Mouse (Mus musculus) E14TG2a.4 (cell line): ENCODE results near the gene Lrrc8d.

Experiments used
- CTCF ChIP-seq: conservative IDR thresholded peaks from 2 replicates; pipeline ENCODE4 v1.5.1; 2014; ENCODE audit warnings: low read length
- POU5F1 ChIP-seq: IDR thresholded peaks from 2 replicates; pipeline ENCODE4 v1.6.1; 2014; ENCODE audit warnings: low read length, borderline replicate concordance

DNA sequence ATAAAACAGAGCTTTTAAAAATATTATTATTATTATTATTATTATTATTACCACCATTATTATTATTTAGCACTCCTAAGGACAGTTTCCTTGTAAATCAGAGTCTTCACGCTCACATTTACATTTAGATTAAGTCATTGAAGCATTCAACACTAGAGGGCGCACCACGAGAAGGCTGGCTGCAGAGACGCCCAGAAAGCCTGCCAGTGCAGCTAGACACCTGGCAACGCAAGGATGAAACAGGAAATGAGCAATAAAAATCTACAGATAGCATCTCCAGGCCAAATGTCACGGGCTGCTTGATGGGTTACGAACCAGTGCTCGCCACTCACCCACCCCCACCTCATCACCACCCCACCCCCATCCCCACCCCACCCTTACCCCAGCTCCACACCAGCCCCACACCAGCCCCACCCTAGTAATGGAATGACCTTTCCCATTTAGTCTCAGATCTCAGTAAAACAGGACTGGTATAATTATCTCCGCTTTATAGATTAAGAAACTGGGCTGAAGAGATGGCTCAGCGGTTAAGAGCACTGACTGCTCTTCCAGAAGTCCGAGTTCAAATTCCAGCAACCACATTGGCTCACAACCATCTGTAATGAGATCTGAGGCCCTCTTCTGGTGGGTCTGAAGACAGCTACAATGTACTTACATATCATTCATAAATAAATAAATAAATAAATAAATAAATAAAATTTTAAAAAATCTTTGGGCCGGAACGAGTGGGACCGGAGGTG, 14.7 kb upstream of the Lrrc8d start:
- TF ChIP-seq CTCF (peak; percentile 58), POU5F1 (no peak)
